ENCODE assay signal across 27 mouse cellular contexts in the genomic region with DNA sequence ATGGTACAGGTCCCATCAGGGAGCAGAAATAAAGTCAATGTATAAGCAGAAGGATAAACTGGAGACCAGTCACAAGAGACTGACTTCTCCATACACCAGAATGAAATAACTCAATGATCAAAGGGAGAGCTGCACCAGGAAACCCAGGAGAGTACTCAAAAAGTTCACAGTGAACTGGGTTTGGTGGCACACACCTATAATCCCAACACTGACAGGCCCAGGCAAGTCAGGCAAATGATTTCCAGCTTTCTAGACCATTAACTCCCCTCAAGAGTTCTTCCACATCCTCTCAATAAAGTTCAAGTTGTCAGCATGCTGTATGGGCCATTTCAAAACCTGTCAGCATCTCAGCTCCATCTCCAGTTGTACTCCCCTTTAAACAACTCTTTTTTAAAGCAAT.
"Had no signal": no experiment of that assay in that cellular context is flagged by ENCODE, and none has a peak within 500 bp of the region (broad histone marks: within the 10 kb centered on the region; RNA-seq: fewer than 3 reads in every experiment).

No protein-coding gene starts in this region.

- H3K9me3 ChIP-seq: heart, embryonic 10.5 days; heart, embryonic 12.5 days; hindbrain, embryonic 10.5 days; hindbrain, embryonic 12.5 days; intestine, embryonic 15.5 days; limb, embryonic 10.5 days; limb, embryonic 12.5 days; liver, embryonic 13.5 days; liver, embryonic 15.5 days had no signal

- H3K4me2 ChIP-seq: heart, embryonic 12.5 days; hindbrain, embryonic 12.5 days; hindbrain, embryonic 14.5 days; intestine, embryonic 15.5 days; limb, embryonic 12.5 days; liver, embryonic 11.5 days; liver, embryonic 13.5 days; liver, embryonic 15.5 days had no signal

- DNase-seq: gastrocnemius, adult 2 months; gastrocnemius, postnatal 10 days; gastrocnemius, postnatal 25 days; heart, adult 18-20 months; heart, postnatal 10 days; heart, postnatal 4 days; kidney, adult 2 months; kidney, postnatal 14 days; kidney, postnatal 4 days; liver; liver, embryonic 13.5 days; liver, postnatal 0 days had no signal

- H3K4me3 ChIP-seq: gastrocnemius, adult 2 months; heart, embryonic 10.5 days; heart, embryonic 12.5 days; hindbrain, embryonic 10.5 days; hindbrain, embryonic 12.5 days; intestine, embryonic 15.5 days; layer of hippocampus, adult 2 months; left cerebral cortex, adult 2 months; limb, embryonic 10.5 days; limb, embryonic 12.5 days; liver, embryonic 13.5 days; liver, embryonic 15.5 days had no signal

- ATAC-seq: hindbrain, embryonic 16.5 days; inflammation-experienced regulatory T-cells, adult 6 months; intestine, embryonic 15.5 days; intestine, postnatal 0 days; liver, postnatal 0 days had no signal

- H3K27ac ChIP-seq: gastrocnemius, adult 2 months; heart, embryonic 10.5 days; hindbrain, embryonic 10.5 days; hindbrain, embryonic 12.5 days; hindbrain, embryonic 14.5 days; intestine, embryonic 15.5 days; layer of hippocampus, adult 2 months; left cerebral cortex, adult 2 months; limb, embryonic 10.5 days; limb, embryonic 12.5 days; liver, embryonic 13.5 days; liver, embryonic 15.5 days had no signal

- H3K4me1 ChIP-seq: heart, embryonic 10.5 days; heart, embryonic 12.5 days; hindbrain, embryonic 10.5 days; hindbrain, embryonic 12.5 days; intestine, embryonic 15.5 days; limb, embryonic 10.5 days; limb, embryonic 12.5 days; liver, embryonic 13.5 days; liver, embryonic 15.5 days had no signal

- H3K9ac ChIP-seq: heart, embryonic 12.5 days; hindbrain, embryonic 12.5 days; hindbrain, embryonic 14.5 days; intestine, embryonic 15.5 days; limb, embryonic 12.5 days; liver, embryonic 13.5 days; liver, embryonic 15.5 days; liver, postnatal 0 days had no signal

- H3K27me3 ChIP-seq: heart, embryonic 12.5 days; hindbrain, embryonic 12.5 days; intestine, embryonic 15.5 days; limb, embryonic 12.5 days; liver, embryonic 13.5 days; liver, embryonic 15.5 days had no signal

- H3K36me3 ChIP-seq: hindbrain, embryonic 12.5 days; intestine, embryonic 15.5 days; limb, embryonic 10.5 days; liver, embryonic 13.5 days had no signal
